Mouse (Mus musculus): Measurements from ENCODE around the gene Zbtb24. TPM values are rescaled to one million over a fixed set of nuclear protein-coding genes. Genes with fewer than 3 reads are reported as not detected.

Gene Zbtb24
- polyA plus RNA-seq, 1 experiment from 2014 or later, result 19.2 TPM

DNA sequence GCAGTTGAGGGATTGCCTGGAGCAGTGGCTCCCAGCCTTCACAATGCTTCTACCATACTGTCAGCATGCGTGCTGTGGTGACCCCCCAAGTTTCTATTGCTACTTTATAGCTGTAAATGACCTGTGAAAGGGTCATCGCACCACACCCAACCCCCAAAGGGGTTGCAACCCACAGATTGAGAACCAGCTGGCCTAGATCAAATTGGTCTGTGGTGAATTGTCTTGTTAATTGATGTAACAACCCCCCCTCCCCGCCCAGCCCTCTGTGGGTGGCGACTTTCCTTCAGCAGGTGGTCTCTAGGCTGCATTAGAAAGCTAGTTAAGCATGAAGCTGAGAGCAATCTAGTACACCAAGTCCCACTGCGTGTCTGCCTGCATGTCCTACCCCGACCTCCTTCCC lies 17.1 kb downstream of the Zbtb24 start:
- no peak for DNase-seq
- no peak for ATAC-seq (ENCODE audit: insufficient read depth)
- 44% methylated on average over 6 of the region's 6 CpGs for WGBS
- Histone ChIP-seq H3K9me3 (ENCODE audit: low read depth, low read length) (no peaks in the 10 kb centered on the region), H3K9ac (no peak overlapping the region), H3K36me3 (ENCODE audit: insufficient read depth) (peaks cover 20% of the 10 kb centered on the region), H3K27ac (ENCODE audit: low read depth) (no peak overlapping the region), H3K4me2 (no peak overlapping the region), H3K27me3 (ENCODE audit: insufficient read depth, low read length) (no peaks in the 10 kb centered on the region), H3K4me3 (ENCODE audit: low read depth, low read length) (no peak overlapping the region), H3K4me1 (ENCODE audit: insufficient read depth) (no peaks in the 10 kb centered on the region)
- TF ChIP-seq CTCF (IDR thresholded peaks at IDR 0.05; ENCODE audit: low read depth), result no peak

DNA sequence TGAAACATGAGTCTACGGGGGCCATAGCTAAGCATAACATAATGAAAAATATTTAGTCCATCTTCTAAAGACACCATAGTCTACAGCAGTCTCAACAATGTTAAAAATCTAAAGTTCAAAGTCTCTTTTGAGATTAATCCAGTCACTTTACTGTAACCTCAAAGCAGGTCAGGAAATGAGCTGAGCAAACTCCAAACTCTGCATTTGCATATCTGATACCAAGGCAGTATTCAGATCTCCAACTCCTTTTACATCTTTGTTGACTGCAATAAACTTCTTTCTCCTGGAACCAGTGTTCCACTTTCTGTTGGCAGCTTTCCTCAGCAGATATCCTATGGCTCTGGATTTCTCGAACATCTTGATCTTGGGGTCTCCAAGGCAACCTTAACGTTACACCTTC lies 20.5 kb downstream of the Zbtb24 start:
- no peak overlapping the region for H3K9ac ChIP-seq
- no peak for ATAC-seq (ENCODE audit: insufficient read depth)
- no peak for DNase-seq
- H3K27me3 ChIP-seq (ENCODE audit: insufficient read depth, low read length), result no peaks in the 10 kb centered on the region
- H3K4me2 ChIP-seq, result no peak overlapping the region
- WGBS, result 79% methylated on average over 3 of the region's 3 CpGs
- no peak overlapping the region for H3K27ac ChIP-seq (ENCODE audit: low read depth)
- H3K4me3 ChIP-seq (ENCODE audit: low read depth, low read length), result no peak overlapping the region
- H3K36me3 ChIP-seq (ENCODE audit: insufficient read depth), result 0 out of 2 replicates have a peak, but pooled peaks cover 3% of the 10 kb centered on the region
- peaks cover 8% of the 10 kb centered on the region; the same call in 1 of the 2 replicates for H3K4me1 ChIP-seq (ENCODE audit: insufficient read depth)
- TF ChIP-seq CTCF (IDR thresholded peaks at IDR 0.05; ENCODE audit: low read depth), result no peak
- H3K9me3 ChIP-seq (ENCODE audit: low read depth, low read length), result no peaks in the 10 kb centered on the region

DNA sequence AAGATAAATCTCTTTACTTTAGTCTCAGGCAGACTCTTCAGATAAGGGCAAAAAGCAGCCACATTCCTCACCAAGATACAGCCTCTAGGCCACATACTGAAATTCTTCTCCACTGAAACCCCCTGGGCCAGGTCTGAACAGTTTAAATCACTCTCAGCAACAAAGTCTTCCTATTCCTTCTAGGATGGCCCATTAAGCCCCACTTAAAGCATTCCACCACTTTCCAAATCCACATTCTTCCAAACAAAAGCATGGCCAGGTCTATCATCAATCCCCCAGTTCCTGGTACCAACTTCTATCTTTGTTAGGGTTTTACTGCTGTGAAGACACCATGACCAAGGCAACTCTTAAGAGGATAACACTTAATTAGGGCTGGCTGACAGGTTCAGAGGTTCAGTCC lies 22.4 kb downstream of the Zbtb24 start:
- peaks cover 8% of the 10 kb centered on the region; the same call in 1 of the 2 replicates for H3K4me1 ChIP-seq (ENCODE audit: insufficient read depth)

DNA sequence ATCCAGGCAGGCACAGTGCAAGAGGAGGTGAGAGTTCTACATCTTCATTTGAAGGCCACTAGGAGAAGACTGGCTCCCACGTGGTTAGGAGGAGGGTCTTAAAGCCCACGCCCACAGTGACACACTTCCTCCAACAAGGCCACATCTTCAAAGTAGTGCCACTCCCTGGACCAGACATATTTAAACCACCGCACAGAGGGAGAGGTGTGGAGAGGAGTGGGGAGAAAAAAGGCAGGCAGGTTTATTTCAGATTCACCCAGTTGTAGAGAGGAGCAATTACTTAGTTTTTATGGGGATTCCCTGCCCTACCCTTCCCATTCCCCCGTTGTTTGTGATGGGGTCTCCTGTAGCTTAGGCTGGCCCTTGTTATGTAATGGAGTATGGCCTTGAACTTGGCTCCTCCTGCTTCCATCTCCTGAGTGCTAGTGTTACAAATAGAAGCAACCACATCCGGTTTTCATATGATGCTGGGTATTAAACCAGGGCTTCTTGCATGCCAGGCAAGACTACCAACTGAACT lies 22.8 kb downstream of the Zbtb24 start:
- H3K27ac ChIP-seq (ENCODE audit: low read depth), result no peak overlapping the region
- H3K4me2 ChIP-seq, result no peak overlapping the region
- H3K9ac ChIP-seq, result no peak overlapping the region
- no peak for DNase-seq
- no peak for ATAC-seq (ENCODE audit: insufficient read depth)
- no peaks in the 10 kb centered on the region for H3K27me3 ChIP-seq (ENCODE audit: insufficient read depth, low read length)
- no peak for TF ChIP-seq CTCF (IDR thresholded peaks at IDR 0.05; ENCODE audit: low read depth)
- H3K4me1 ChIP-seq (ENCODE audit: insufficient read depth), result peaks cover 9% of the 10 kb centered on the region
- WGBS, result 72% methylated on average over 5 of the region's 5 CpGs
- H3K36me3 ChIP-seq (ENCODE audit: insufficient read depth), result 0 out of 2 replicates have a peak, but pooled peaks cover 3% of the 10 kb centered on the region
- no peak overlapping the region for H3K4me3 ChIP-seq (ENCODE audit: low read depth, low read length)
- no peaks in the 10 kb centered on the region for H3K9me3 ChIP-seq (ENCODE audit: low read depth, low read length)

More for the DNA sequence above, 22.4 kb downstream of the Zbtb24 start:
- DNase-seq (no peak), ATAC-seq (ENCODE audit: insufficient read depth) (no peak)
- no peak overlapping the region for H3K4me2 ChIP-seq
- no peaks in the 10 kb centered on the region for H3K9me3 ChIP-seq (ENCODE audit: low read depth, low read length)
- no peak overlapping the region for H3K9ac ChIP-seq
- H3K27ac ChIP-seq (ENCODE audit: low read depth), result no peak overlapping the region
- H3K27me3 ChIP-seq (ENCODE audit: insufficient read depth, low read length), result no peaks in the 10 kb centered on the region
- H3K36me3 ChIP-seq (ENCODE audit: insufficient read depth), result 0 out of 2 replicates have a peak, but pooled peaks cover 3% of the 10 kb centered on the region
- H3K4me3 ChIP-seq (ENCODE audit: low read depth, low read length), result no peak overlapping the region
- TF ChIP-seq CTCF (IDR thresholded peaks at IDR 0.05; ENCODE audit: low read depth), result no peak

DNA sequence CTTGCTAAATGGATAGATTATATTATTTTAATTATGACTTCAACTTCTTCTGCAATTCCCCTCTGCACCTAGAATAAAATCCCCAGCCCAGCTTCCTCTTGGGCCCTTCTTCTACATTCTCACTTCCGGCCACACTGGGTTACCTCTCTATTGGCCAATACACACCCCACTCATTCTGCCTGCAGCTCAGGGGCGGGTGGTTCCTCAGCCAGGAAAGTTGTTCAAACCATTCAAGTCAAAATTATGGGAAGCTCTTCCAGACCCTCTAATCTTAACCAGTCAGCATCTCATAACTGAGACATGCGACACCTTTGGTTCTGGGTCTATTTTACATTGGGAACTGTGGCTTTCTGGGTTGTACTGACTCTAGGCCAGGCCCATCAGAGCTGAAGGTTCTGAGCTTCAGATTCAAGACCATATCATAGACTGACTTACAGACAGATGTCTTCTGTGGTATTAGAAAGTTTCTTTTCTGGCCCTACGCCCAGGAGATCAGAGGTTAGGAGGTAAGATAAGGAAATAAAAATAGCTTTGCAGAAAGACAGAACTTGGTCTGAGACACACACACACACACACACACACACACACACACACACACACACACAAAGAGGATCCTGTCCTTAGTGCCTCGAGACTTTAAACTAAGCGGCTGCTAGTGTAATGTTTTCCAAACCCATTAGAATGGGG lies 23.7 kb downstream of the Zbtb24 start:
- Histone ChIP-seq H3K9ac (no peak overlapping the region), H3K9me3 (ENCODE audit: low read depth, low read length) (no peaks in the 10 kb centered on the region), H3K4me3 (ENCODE audit: low read depth, low read length) (no peak overlapping the region), H3K4me1 (ENCODE audit: insufficient read depth) (peaks cover 12% of the 10 kb centered on the region), H3K36me3 (ENCODE audit: insufficient read depth) (peaks cover 5% of the 10 kb centered on the region; the same call in 1 of the 2 replicates), H3K4me2 (no peak overlapping the region), H3K27ac (ENCODE audit: low read depth) (0 out of 2 replicates have a peak overlapping the region, but pooled peaks have one; percentile 30), H3K27me3 (ENCODE audit: insufficient read depth, low read length) (no peaks in the 10 kb centered on the region)
- ATAC-seq (ENCODE audit: insufficient read depth) (no peak), DNase-seq (peak; percentile 70)
- TF ChIP-seq CTCF (IDR thresholded peaks at IDR 0.05; ENCODE audit: low read depth), result no peak
- 56% methylated on average over 6 of the region's 6 CpGs for WGBS

DNA sequence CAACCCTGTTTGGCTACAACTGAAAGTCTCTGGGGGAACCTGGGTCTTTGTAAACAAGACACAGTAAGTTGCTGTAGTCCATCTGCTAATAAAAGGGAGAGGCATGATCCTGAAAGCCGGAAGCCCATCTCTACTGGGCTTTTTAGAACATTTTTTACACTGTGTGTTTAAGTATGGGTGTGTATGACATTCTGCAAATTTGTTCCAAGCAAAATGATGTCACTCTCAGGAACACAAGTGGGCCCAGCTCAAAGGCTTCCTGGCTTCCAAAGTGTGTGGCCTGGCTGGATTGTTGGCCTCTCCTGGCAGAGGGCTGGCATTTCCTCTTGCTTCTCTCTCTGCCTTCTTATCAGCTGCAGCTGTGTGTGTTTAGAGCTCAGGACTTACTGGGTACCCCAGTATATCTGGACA lies 24.8 kb downstream of the Zbtb24 start:
- no peak for TF ChIP-seq CTCF (IDR thresholded peaks at IDR 0.05; ENCODE audit: low read depth)
- Histone ChIP-seq H3K9me3 (ENCODE audit: low read depth, low read length) (no peaks in the 10 kb centered on the region), H3K4me3 (ENCODE audit: low read depth, low read length) (no peak overlapping the region), H3K9ac (no peak overlapping the region), H3K4me1 (ENCODE audit: insufficient read depth) (peaks cover 12% of the 10 kb centered on the region), H3K36me3 (ENCODE audit: insufficient read depth) (peaks cover 13% of the 10 kb centered on the region), H3K27me3 (ENCODE audit: insufficient read depth, low read length) (no peaks in the 10 kb centered on the region), H3K27ac (ENCODE audit: low read depth) (peak overlapping the region; percentile 95), H3K4me2 (peak overlapping the region; percentile 83)
- no peak for ATAC-seq (ENCODE audit: insufficient read depth)
- DNase-seq, result peak; percentile 52
- WGBS, result 33% methylated on average over 1 of the region's 1 CpGs

DNA sequence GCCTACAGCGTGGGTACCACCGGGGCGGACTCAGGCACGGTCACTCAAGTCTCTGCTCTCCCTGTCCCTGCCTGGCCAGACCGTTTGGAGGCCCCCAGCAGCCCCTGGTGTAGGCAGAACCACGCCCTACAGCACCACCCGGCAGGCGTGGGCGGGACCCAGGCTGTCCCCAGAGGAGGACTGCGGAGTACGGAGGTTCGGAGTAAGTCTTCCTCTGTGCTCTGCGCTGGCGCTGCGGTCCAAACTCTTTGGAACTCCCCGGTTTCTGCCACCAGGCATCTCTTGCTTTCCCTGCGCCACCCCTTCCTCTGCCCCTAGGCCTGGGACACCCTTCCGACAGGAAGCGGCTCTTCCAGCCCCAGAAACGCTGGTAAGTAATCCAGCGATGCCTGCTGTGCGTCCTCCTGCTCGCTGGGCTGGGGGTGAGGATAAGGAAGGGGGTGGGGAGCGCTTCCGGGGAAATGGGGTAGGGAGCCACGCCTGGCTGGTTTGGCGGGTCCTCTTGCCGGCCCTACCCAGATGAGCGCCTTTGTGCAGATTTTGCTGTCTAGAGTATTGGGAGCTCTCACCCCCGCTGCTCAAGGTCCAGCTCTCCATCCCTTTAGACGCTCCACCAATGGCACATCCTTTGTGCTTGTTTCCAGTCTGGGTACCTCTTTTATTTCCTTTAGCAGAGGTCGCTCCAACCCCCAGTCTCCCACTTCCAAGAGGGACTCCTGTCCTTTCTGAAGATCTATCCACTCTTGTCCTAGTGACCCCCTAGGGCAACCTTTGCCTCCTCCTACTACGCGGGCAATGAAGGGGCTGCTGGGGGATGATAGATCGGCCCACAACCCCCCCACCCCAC lies 26.2 kb downstream of the Zbtb24 start, which contains the start of gene Mical1:
Mical1 (plus strand) TSS at position 144 of the 847 bp plus-strand sequence.
- Histone ChIP-seq H3K4me1 (ENCODE audit: insufficient read depth) (peaks cover 12% of the 10 kb centered on the region), H3K36me3 (ENCODE audit: insufficient read depth) (peaks cover 25% of the 10 kb centered on the region), H3K27me3 (ENCODE audit: insufficient read depth, low read length) (no peaks in the 10 kb centered on the region), H3K27ac (ENCODE audit: low read depth) (peak within 1 kb of the TSS; percentile 95), H3K4me3 (ENCODE audit: low read depth, low read length) (peak within 1 kb of the TSS; percentile 63), H3K9ac (peak within 1 kb of the TSS; percentile 76), H3K9me3 (ENCODE audit: low read depth, low read length) (no peaks in the 10 kb centered on the region), H3K4me2 (peak within 1 kb of the TSS; percentile 83)
- DNase-seq, result peak; percentile 82
- under 1% methylated on average over 35 of the region's 35 CpGs for WGBS
- TF ChIP-seq CTCF (IDR thresholded peaks at IDR 0.05; ENCODE audit: low read depth), result no peak
- peak; percentile 70 for ATAC-seq (ENCODE audit: insufficient read depth)

Data from lung, embryonic 14.5 days (tissue).